Mouse (Mus musculus) megakaryocyte-erythroid progenitor cell, adult 5-6 weeks (primary cell): Measurements from ENCODE around the gene Zic1. TPM values are rescaled to one million over a fixed set of nuclear protein-coding genes. Genes with fewer than 3 reads are reported as not detected.

Experiments
- ATAC-seq: replicated peaks from 2 replicates; pipeline ENCODE4 v1.8.0; 2016; ENCODE audit warnings: mild to moderate bottlenecking, inconsistent platforms; ENCODE audit not compliant: severe bottlenecking, poor library complexity, low FRiP score, low TSS enrichment
- total RNA-seq, 2 experiments: library from RNA; stranded (forward) in 1 of 2; stranded (reverse) in 1 of 2; fragments of 200-1000, 215-1000 nt in 1 of 2; fragments of >200 nt in 1 of 2; fragmentation: Nextera tagmentation in 1 of 2; gene quantifications; 2 replicates each; pipeline ENCODE4 v1.2.3; 2014 to 2017

Gene Zic1
- total RNA-seq, 2 experiments from 2014 or later = not detected

DNA sequence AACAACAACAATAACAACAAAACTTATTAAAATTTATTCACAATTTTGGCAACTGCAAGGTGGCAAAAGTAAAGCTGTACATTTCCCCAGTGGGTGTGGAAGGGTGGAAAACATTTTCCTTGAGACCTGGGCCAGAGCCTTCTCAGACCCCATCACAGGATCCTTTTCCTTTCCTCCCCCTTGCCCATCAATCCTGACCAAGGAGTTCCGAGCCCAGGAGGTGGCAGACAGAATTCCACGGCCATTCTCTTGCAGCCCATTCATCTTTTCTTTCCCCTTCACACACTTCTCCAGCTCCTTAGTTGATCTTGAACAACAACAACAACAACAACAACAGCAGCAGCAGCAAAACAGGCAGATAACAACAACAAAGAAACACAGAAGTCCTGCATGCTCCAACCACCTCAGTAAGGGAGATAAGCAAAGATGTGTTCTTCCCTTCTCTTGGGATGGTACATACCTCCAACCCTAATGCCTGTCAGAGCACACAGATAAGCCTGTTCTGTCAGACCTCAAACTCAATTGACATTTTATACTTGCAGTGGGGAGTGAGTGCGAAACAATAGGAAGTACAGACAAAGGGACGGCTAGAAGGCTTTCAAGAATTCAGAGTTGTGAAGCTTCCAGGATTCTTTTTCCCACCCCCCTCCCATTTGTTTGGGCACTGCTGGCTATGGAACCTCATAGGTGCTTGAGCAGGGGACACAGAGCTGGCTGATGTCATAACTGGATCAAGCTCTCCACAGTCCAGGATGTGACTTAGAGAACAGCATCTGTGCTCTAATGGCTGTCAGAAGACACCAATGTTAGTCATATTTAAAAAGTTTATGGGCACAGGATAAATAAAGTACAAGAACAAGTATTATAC lies 19.3 kb upstream of the Zic1 start:
- ATAC-seq = no peak

GRCm38 (mm10) chr9:91384136-91384500 lies 18.5 kb upstream of the Zic1 start:
- 0 out of 2 replicates have a peak, but pooled peaks have one; percentile 37 for ATAC-seq

- no peak for ATAC-seq
Observed at GRCm38 (mm10) chr9:91383441-91384135, 18.0 kb upstream of the Zic1 start.

DNA sequence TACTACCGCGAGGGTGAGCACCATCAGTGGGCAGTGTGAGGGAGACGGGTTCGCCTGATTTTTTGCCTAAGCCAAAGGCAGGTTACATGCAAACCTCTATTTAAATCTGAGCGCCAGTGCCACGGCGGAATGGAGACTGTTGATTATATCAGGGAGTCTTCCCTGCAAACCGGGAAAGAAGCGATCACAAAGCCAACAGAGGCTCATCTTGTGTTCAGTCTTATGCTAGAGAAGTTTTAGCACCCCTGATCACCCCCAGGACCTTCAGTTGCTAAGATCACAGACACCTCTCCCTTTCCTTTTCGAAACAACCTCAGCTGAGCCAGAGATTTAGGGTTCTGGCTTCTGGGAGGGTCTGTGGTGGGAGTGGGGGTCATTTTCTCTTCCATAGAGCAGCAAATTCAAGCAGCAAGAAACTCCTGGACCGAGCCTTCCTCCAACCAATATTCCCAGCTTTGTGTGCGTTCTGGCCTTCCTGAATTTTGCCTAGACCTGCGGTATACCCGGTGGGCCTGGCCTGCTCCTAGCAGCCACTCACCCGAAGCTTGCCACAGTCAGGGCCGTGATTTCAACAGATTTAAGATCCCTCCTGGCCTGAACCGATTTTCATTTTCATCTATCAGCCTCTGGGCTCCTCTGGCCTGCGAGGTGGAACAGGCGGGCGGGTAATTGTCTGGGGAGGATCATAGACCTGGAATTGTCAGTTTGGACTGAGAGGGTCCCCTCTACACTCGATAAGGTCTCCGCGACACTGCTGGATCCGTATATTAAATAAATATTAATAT lies 17.1 kb upstream of the Zic1 start:
- ATAC-seq = no peak

GRCm38 (mm10) chr9:91382111-91382379 lies 16.4 kb upstream of the Zic1 start:
- no peak for ATAC-seq

GRCm38 (mm10) chr9:91381284-91382110 lies 15.9 kb upstream of the Zic1 start:
- no peak for ATAC-seq

- ATAC-seq = no peak
Observed at GRCm38 (mm10) chr9:91380458-91380914, 14.9 kb upstream of the Zic1 start.

- no peak for ATAC-seq
Observed at GRCm38 (mm10) chr9:91379781-91380457, 14.3 kb upstream of the Zic1 start.

GRCm38 (mm10) chr9:91379300-91379635 lies 13.7 kb upstream of the Zic1 start:
- no peak for ATAC-seq

GRCm38 (mm10) chr9:91378411-91379299 lies 13.0 kb upstream of the Zic1 start:
- ATAC-seq = no peak

DNA sequence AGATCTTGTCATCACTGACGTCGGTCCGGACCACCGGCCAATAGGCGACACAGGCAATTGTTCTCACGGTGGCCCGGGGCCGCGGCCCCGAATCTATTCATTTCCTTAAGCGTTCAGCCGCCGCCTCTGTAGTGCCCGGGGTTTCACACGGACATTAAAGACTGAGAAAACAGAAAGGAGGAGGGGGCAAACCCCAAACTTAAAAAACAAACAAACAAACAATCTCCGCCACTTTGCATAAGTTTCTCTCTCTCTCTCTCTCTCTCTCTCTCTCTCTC lies 12.2 kb upstream of the Zic1 start:
- no peak for ATAC-seq

DNA sequence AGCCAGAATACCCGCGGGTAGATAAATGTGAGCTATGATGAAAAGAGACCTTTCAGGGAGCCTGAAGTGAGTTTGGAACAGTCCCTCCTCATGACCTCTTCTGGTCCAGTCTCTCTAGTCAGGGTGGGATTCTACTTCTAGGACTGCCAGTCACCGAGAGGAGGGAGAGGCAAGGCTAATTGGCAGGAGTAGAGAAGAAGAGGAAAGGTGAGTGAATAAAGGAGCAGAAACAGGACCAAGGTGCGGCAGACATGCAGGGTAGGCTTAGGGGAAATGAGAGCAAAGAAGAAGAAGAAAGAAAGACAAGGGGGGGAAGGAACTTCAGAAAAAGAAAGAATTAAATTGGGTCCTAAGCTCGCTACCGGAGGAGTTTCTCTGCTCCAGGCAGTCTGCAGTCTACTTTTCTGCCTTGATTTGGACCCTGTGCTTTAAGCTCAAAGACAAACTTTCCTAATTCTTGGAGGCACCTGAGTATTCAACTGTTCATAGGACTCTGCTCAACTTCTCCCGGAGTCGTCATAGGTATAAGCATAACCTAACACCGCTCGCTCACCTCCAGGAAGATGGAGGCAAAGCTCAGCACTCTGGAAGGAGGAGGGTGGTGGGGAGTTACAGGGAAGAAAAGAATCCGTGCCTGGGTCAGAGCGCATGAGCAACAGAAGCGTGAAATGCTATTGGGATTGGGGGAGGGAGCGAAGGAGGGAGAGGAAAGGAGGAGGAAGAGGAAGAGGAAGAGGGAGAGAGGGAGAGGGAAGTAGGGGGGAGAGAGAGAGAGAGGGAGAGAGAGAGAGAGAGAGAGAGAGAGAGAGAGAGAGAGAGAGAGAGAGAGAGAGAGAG lies 11.6 kb upstream of the Zic1 start:
- no peak for ATAC-seq

GRCm38 (mm10) chr9:91374665-91375064 lies 9.1 kb upstream of the Zic1 start:
- no peak for ATAC-seq

- ATAC-seq = no peak
Observed at GRCm38 (mm10) chr9:91373811-91374575, 8.4 kb upstream of the Zic1 start.

DNA sequence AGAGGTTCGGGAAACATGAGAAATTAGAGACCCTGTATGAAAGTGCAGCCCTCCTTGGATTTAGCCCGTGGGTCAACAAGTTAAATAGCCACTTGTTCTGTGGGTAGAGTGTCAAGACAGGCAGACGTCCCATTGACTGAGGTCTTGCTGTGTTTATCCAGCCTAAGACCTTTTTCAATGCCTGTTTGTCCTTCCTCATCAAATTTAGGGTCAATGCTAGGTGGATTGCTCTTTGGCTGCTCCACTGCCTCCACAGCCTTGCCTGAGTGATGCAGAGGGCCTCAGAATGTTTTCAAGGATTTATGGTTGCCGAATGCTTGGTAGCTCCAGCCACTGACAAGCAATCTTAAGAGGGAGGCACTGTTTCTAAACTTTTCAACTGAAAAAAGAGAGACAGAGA lies 6.0 kb upstream of the Zic1 start:
- ATAC-seq = no peak

DNA sequence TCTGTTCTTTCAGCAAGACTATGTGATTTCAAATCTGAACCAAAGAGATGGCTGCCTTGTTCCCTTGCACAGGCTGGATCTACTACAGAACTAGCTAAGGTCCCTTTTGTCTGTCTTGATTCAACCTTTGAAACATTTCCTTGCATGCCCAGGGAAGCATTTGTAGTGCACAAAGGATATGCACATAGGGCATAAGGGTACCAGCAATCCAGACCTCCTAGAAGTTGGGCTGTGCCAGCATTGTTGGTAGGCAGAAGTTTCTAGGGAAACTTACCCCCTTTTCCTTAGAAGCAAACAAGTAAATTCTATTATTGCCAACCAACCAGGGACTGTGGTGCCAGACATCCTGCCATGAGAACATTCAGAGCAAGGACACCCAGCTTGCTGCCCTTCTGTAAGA lies 5.4 kb upstream of the Zic1 start:
- no peak for ATAC-seq

GRCm38 (mm10) chr9:91370191-91370708 lies 4.6 kb upstream of the Zic1 start:
- no peak for ATAC-seq
